Mouse (Mus musculus) T-helper 1 cell (primary cell): Measurements from ENCODE around the gene Ankrd34a.

Source experiments
- in situ Hi-C: fragments of 300-600 bp; cut with MboI, MseI; formaldehyde crosslinking; loops from one replicate; pipeline ENCODE4 v1.15.1; 2025; ENCODE audit warnings: high pct_unique_total_duplicates

Ankrd34a gene

DNA sequence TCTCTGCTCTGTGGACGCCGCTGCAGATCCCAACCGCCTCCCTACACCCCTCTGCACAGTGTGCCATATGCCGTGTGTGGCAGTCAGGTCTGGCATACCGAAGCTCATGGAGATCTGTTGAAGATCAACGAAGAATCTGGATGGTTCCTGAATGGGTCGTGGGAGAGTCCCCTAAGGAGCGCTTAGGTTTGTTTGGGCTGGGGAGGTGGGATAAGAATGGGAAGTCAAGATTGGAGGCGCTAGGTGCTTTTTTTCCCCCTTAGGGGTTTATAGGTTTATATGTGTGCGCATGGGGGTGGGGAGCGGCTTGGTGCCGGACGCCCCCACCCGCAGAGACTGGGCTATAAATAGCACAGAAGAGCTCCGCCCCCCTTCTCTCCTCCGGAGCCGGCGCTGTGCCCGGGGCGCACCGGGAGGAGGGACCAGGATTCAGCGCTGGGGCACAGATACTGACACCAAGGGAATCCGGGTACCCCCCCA lies at the start of gene Ankrd34a:
Gene Ankrd34a, plus strand, starts transcription at position 409 of the 480 bp plus-strand sequence.
- in situ Hi-C loops, result no loop called here

DNA sequence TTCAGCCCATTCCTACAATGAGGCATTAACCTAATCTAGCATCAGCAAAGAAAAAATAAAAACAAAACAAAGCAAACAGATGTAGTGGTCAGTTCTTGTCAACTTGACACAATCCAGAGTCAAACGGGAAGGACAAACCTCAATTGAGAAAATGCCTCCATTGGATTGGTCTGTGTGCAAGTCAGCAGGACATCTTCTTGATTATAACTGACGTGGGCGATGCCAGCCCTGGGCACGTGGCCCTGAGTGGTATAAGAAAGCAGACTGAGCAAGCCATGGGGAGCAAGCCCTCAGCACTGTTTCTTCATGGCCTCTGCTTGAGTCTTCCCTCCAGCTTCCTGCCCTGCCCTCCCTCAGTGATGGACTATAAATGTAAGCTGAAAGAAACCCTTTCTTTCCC lies 49.6 kb upstream of the Ankrd34a start:
- in situ Hi-C loops, result no loop called here

GRCm38 (mm10) chr3:96547389-96547960 lies 49.0 kb upstream of the Ankrd34a start:
- in situ Hi-C loops, result no loop called here

DNA sequence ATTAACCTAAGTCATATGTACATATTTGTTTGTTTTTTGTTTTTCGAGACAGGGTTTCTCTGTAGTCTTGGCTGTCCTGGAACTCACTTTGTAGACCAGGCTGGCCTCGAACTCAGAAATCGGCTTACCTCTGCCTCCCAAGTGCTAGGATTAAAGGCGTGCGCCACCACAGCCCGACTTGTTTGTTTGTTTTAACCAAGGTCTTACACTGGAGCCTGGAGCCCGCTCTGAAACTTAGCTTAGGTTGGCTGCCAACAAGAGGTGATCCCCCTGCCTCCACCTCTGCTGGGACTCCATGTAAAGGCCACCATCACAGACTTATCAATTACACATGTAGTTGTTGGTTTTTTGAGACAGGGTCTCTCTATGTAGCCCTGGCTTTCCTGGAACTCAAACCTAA lies 47.6 kb upstream of the Ankrd34a start:
- in situ Hi-C loops, result no loop called here

DNA sequence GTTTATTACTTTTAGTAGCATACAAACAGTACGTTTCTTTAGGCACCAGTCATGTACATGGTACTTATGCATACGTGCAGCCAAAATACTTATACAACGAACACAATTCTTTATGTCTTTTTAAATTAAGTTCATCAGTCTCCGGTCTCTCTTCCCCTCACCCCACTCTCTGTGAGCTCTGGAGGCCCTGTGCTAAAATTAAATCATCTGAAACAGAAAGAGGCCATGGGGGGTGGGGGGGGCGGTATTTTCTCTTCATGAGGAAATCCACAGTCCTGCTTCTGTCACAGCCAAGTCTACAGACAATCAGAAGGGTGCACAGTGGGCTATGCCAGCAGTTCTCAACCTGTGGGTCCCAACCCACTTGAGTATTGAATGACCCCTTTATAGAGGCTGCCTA lies 47.1 kb upstream of the Ankrd34a start:
- in situ Hi-C loops, result no loop called here

GRCm38 (mm10) chr3:96551203-96551602 lies 45.2 kb upstream of the Ankrd34a start:
- in situ Hi-C loops, result no loop called here

DNA sequence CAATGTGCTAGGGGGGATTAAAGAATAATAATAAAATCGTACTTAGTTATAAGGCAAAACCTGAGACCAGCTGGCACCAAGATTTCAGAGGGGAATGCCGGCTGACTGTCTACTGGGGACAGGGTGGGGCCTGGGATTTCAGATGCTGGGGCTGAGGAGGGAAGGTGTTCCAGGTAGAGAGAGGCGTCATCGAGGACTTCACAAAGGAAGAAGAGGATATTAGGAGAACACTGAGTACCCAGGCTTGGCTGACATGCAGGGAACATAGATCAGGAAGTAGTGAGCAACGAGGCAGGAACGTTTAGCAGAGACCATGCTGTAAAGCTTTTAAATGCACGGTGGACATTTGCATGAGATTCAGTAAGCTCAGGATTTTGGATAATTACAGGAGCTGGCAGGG lies 44.5 kb upstream of the Ankrd34a start:
- in situ Hi-C loops, result no loop called here

DNA sequence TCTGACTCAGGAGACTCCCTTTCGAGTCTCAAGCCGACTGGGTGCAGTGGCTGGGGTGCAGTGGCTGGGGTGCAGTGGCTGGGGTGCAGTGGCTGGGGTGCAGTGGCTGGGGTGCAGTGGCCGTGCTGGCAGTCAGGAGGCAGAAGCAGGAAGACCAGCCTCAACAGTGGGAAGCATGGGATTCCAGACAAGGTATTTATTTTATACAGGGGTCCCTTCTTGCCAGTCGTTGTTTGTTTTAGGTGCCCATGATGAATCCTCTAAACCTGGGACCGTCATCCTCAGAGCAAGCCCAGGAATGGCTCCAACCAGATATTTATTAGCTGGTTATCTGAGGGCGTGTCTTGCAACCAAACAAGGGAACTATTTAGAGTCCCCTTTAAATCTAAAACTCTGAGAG lies 42.8 kb upstream of the Ankrd34a start:
- in situ Hi-C loops, result no loop called here

DNA sequence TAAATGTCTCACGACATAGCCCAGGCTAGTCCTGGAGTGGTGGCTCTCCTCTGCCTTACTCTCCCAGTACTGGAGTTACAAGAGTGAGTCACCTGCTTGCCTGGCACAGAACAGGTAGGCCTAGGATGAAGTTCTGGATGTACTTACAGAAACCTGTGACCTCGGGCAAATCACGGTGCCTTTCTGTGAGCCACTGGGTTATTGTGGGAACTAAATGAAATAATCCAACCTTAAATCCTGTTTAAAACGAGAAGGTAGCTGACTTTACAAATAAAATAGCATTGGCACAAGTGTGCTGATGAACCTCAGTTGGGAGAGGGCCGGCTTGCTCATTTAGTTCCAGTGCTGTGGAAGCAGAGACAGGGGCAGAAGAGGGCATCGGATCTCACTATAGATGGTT lies 42.2 kb upstream of the Ankrd34a start:
- in situ Hi-C loops, result no loop called here

- in situ Hi-C loops, result no loop called here
Measured at GRCm38 (mm10) chr3:96555041-96555596, 41.3 kb upstream of the Ankrd34a start.

GRCm38 (mm10) chr3:96555999-96556614 lies 40.3 kb upstream of the Ankrd34a start:
- in situ Hi-C loops, result no loop called here

DNA sequence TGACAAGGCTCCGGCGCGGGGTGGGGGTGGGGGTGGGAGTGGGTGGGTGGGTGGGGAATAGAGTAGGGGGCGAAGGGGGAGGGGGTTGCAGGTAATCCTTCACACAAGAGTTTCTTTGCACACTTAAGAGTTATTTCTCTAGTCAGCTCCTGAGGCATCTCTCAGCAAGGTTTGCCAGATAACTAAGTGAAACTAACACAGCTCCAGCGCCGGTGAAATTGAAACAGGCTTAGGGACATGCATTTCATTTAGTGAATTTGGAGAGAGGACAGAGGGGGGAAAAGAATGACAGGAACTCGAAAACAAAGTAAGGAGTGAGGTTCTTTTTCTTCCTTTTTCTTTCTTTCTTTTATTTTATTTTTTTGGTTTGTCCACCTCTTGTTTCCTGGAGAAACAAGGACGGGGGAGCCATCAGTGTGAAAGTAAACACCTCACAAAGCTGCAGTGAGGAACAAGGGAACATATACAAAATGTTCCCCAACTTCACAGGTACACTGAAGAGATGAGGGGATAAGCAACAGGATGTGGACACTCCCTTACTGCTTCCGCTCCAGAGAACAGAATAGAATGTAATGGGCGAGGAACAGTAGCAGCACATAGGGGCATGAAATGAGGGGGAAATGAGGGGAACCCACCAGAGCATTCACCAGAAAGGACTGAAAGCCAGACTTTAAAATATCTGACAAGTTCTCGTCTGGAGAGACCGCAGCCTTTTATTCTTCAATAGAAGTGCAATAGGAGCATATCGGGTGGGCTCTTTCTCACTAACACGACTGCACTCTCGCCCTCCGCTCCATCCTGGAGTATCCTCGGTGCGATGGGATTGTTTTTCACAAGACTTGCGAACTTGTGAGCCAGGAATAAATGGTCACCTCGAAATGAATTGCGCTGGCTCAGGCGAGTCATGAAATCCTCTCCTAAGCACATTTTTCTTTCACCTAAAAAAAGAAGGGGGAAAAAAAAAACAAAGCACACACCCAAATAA lies 39.5 kb upstream of the Ankrd34a start:
- in situ Hi-C loops, result no loop called here

DNA sequence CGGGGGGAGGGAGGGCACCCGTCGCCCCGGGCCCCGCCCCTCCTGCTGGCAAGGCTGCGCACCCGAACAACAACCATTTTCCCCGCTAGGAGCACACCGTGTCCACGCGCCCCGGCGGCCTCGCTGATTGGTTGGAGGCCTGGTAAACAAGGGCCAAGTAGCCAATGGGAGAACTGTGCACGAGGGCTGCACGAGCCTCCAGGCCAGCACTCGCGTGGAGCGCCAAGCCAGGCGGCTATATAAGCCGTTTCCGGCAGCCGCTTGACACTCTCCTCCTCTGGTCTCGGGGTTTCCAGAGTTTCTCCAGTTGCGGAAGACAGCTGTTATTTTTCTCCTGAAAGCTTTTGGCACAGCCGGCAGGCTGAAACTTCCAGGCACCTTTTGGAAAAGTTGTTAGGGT lies 38.7 kb upstream of the Ankrd34a start, which contains the start of gene Txnip:
Gene Txnip, plus strand, starts transcription at position 264 of the 400 bp plus-strand sequence.
- in situ Hi-C loops, result no loop called here

DNA sequence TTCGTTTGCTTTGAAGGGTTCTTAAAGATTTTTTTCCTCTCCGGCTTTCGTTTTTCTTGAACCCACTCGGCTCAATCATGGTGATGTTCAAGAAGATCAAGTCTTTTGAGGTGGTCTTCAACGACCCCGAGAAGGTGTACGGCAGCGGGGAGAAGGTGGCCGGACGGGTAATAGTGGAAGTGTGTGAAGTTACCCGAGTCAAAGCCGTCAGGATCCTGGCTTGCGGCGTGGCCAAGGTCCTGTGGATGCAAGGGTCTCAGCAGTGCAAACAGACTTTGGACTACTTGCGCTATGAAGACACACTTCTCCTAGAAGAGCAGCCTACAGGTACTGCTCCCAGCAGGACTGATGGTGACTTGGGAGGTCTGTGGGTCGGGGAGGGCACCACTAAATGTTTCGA lies 38.3 kb upstream of the Ankrd34a start:
- in situ Hi-C loops, result no loop called here

DNA sequence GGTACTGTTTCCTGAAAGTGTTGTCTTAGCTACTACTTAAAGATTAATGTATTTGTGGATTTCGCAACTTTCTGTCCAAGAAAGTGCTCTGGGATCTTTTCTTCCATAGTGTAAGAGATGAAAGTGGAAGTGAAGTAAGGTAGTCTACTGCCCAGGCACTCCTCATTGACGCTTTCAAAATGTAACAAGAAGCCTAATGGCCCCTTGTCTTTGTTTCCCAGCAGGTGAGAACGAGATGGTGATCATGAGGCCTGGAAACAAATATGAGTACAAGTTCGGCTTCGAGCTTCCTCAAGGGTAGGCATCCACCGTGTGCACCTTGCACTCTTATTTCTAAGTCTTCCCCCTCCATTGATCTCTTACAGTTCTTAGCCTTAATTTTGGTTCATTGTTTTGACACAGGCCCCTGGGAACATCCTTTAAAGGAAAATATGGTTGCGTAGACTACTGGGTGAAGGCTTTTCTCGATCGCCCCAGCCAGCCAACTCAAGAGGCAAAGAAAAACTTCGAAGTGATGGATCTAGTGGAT lies 37.7 kb upstream of the Ankrd34a start:
- in situ Hi-C loops, result no loop called here

- in situ Hi-C loops, result no loop called here
Measured at GRCm38 (mm10) chr3:96559398-96559910, 37.0 kb upstream of the Ankrd34a start.

- in situ Hi-C loops, result no loop called here
Measured at GRCm38 (mm10) chr3:96559911-96560850, 36.3 kb upstream of the Ankrd34a start.

- in situ Hi-C loops, result no loop called here
Measured at GRCm38 (mm10) chr3:96560881-96561668, 35.4 kb upstream of the Ankrd34a start.

GRCm38 (mm10) chr3:96561946-96562681 lies 34.3 kb upstream of the Ankrd34a start:
- in situ Hi-C loops, result no loop called here
